Mouse (Mus musculus) limb, embryonic 14.5 days (tissue): ENCODE data around the gene Tgtp1. TPM values are rescaled to one million over a fixed set of nuclear protein-coding genes. Genes with fewer than 3 reads are reported as not detected.

Source experiments
- polyA plus RNA-seq, 2 experiments: library from polyadenylated mRNA; depleted of rRNA in 1 of 2; stranded (reverse) in 1 of 2; unstranded in 1 of 2; fragments of >200 nt; fragmentation: Nextera tagmentation in 1 of 2; extraction: Ambion mirVana in 1 of 2; gene quantifications; 2 replicates each; pipeline versions ENCODE4 v1.2.1 to v1.2.3; 2012 to 2014

The Tgtp1 gene
- polyA plus RNA-seq, 2 experiments: 0.10 TPM; not detected in 1

Other genes starting within 250 kb of the Tgtp1 start
- gene Rack1, start 193.8 kb downstream of the Tgtp1 start, polyA plus RNA-seq (2012; rRNA removed): 2,038 and 2,666 TPM in 2 replicates
- 939 and 995 TPM in 2 replicates for gene Rack1, start 193.8 kb downstream of the Tgtp1 start, polyA plus RNA-seq (2014; fragmentation: Nextera tagmentation; extraction: Ambion mirVana)
- 51.5 and 52.4 TPM in 2 replicates for gene Trim41, start 176.8 kb downstream of the Tgtp1 start, polyA plus RNA-seq (2012; rRNA removed)
- gene Trim41, start 176.8 kb downstream of the Tgtp1 start, polyA plus RNA-seq (2014; fragmentation: Nextera tagmentation; extraction: Ambion mirVana): 5.5 and 7.0 TPM in 2 replicates
- gene Trim7, start 168.0 kb downstream of the Tgtp1 start, polyA plus RNA-seq (2012; rRNA removed): 2.6 and 2.9 TPM in 2 replicates
- gene Trim7, start 168.0 kb downstream of the Tgtp1 start, polyA plus RNA-seq (2014; fragmentation: Nextera tagmentation; extraction: Ambion mirVana): 1.2 and 2.0 TPM in 2 replicates
- 42.1 and 55.1 TPM in 2 replicates for gene Gm12184, start 167.5 kb downstream of the Tgtp1 start, polyA plus RNA-seq (2012; rRNA removed)
- gene Gm12184, start 167.5 kb downstream of the Tgtp1 start, polyA plus RNA-seq (2014; fragmentation: Nextera tagmentation; extraction: Ambion mirVana): 7.9 and 14.8 TPM in 2 replicates
- 3.7 and 4.1 TPM in 2 replicates for gene Irgm1, start 122.5 kb downstream of the Tgtp1 start, polyA plus RNA-seq (2012; rRNA removed)
- gene Irgm1, start 122.5 kb downstream of the Tgtp1 start, polyA plus RNA-seq (2014; fragmentation: Nextera tagmentation; extraction: Ambion mirVana): 4.5 and 5.5 TPM in 2 replicates
- gene Gm5431, start 92.0 kb downstream of the Tgtp1 start, polyA plus RNA-seq (2012; rRNA removed): 0.16 and 0.19 TPM in 2 replicates
- 0.12 and 0.22 TPM in 2 replicates for gene Gm5431, start 92.0 kb downstream of the Tgtp1 start, polyA plus RNA-seq (2014; fragmentation: Nextera tagmentation; extraction: Ambion mirVana)
- 0.86 and 0.88 TPM in 2 replicates for gene Psme2b, start 48.0 kb downstream of the Tgtp1 start, polyA plus RNA-seq (2012; rRNA removed)
- 2.8 and 3.0 TPM in 2 replicates for gene Psme2b, start 48.0 kb downstream of the Tgtp1 start, polyA plus RNA-seq (2014; fragmentation: Nextera tagmentation; extraction: Ambion mirVana)
- 0.05 and 0.06 TPM in 2 replicates for gene Olfr56, start 15.3 kb downstream of the Tgtp1 start, polyA plus RNA-seq (2012; rRNA removed)
- not detected in 2 replicates for gene Olfr56, start 15.3 kb downstream of the Tgtp1 start, polyA plus RNA-seq (2014; fragmentation: Nextera tagmentation; extraction: Ambion mirVana)
- gene 9930111J21Rik1, start 14.8 kb downstream of the Tgtp1 start, polyA plus RNA-seq (2012; rRNA removed): 0.11 and 0.24 TPM in 2 replicates
- 0.36 and 0.37 TPM in 2 replicates for gene 9930111J21Rik1, start 14.8 kb downstream of the Tgtp1 start, polyA plus RNA-seq (2014; fragmentation: Nextera tagmentation; extraction: Ambion mirVana)
- gene Gm12185, start 1.9 kb downstream of the Tgtp1 start, polyA plus RNA-seq (2012; rRNA removed): 0.04 TPM in 1 of 2 replicates, not detected in the other
- gene Gm12185, start 1.9 kb downstream of the Tgtp1 start, polyA plus RNA-seq (2014; fragmentation: Nextera tagmentation; extraction: Ambion mirVana): 0.06 TPM in 1 of 2 replicates, not detected in the other
- gene 9930111J21Rik2, start 57.1 kb upstream of the Tgtp1 start, polyA plus RNA-seq (2012; rRNA removed): 0.24 and 0.50 TPM in 2 replicates
- gene 9930111J21Rik2, start 57.1 kb upstream of the Tgtp1 start, polyA plus RNA-seq (2014; fragmentation: Nextera tagmentation; extraction: Ambion mirVana): 0.12 and 0.64 TPM in 2 replicates
- 0.09 and 0.12 TPM in 2 replicates for gene Tgtp2, start 70.0 kb upstream of the Tgtp1 start, polyA plus RNA-seq (2012; rRNA removed)
- gene Tgtp2, start 70.0 kb upstream of the Tgtp1 start, polyA plus RNA-seq (2014; fragmentation: Nextera tagmentation; extraction: Ambion mirVana): 0.18 and 0.33 TPM in 2 replicates
- 0.83 and 1.0 TPM in 2 replicates for gene Ifi47, start 82.4 kb upstream of the Tgtp1 start, polyA plus RNA-seq (2012; rRNA removed)
- 0.72 and 1.2 TPM in 2 replicates for gene Ifi47, start 82.4 kb upstream of the Tgtp1 start, polyA plus RNA-seq (2014; fragmentation: Nextera tagmentation; extraction: Ambion mirVana)
- gene Olfr1396, start 120.7 kb upstream of the Tgtp1 start, polyA plus RNA-seq (2012; rRNA removed): 0.10 and 0.14 TPM in 2 replicates
- 0.11 TPM in 1 of 2 replicates, not detected in the other for gene Olfr1396, start 120.7 kb upstream of the Tgtp1 start, polyA plus RNA-seq (2014; fragmentation: Nextera tagmentation; extraction: Ambion mirVana)
- gene Olfr1395, start 148.1 kb upstream of the Tgtp1 start, polyA plus RNA-seq (2012; rRNA removed): not detected in 2 replicates
- gene Olfr1395, start 148.1 kb upstream of the Tgtp1 start, polyA plus RNA-seq (2014; fragmentation: Nextera tagmentation; extraction: Ambion mirVana): not detected in 2 replicates
- gene Olfr1394, start 160.2 kb upstream of the Tgtp1 start, polyA plus RNA-seq (2012; rRNA removed): not detected in 2 replicates
- not detected in 2 replicates for gene Olfr1394, start 160.2 kb upstream of the Tgtp1 start, polyA plus RNA-seq (2014; fragmentation: Nextera tagmentation; extraction: Ambion mirVana)
- 2.0 and 2.2 TPM in 2 replicates for gene Btnl9, start 193.0 kb upstream of the Tgtp1 start, polyA plus RNA-seq (2012; rRNA removed)
- gene Btnl9, start 193.0 kb upstream of the Tgtp1 start, polyA plus RNA-seq (2014; fragmentation: Nextera tagmentation; extraction: Ambion mirVana): 0.58 and 1.7 TPM in 2 replicates
- 14.9 and 22.1 TPM in 2 replicates for gene Zfp62, start 209.1 kb upstream of the Tgtp1 start, polyA plus RNA-seq (2012; rRNA removed)
- 38.0 and 43.1 TPM in 2 replicates for gene Zfp62, start 209.1 kb upstream of the Tgtp1 start, polyA plus RNA-seq (2014; fragmentation: Nextera tagmentation; extraction: Ambion mirVana)